Mouse (Mus musculus) intestine, embryonic 14.5 days (tissue): ENCODE results near the gene Phf23. TPM values are rescaled to one million over a fixed set of nuclear protein-coding genes. Genes with fewer than 3 reads are reported as not detected.
A peak's percentile ranks its signal among the peaks of the same experiment; 100 is the strongest.

Source experiments
- ATAC-seq: fragments of 200-750 bp; cut with Nextera tagmentation; replicated peaks from 2 replicates; pipeline ENCODE4 v1.8.0; 2017; ENCODE audit warnings: low read depth, moderate number of reproducible peaks, moderate TSS enrichment, moderate library complexity; ENCODE audit not compliant: low FRiP score, low TSS enrichment
- DNase-seq: peaks from one replicate; pipeline ENCODE4 v3.0.0-alpha.2; 2018; ENCODE audit warnings: low spot score
- H3K27ac ChIP-seq: fragments of 300-500 bp; sonication (generic); 2 replicates; pipeline ENCODE4 v1.5.1; 2014; ENCODE audit warnings: low read depth, mild to moderate bottlenecking, control low read depth
- H3K27me3 ChIP-seq: fragments of 300-500 bp; sonication (generic); replicated peaks from 2 replicates; pipeline ENCODE4 v1.6.1; 2014; ENCODE audit warnings: low read length, control low read depth; ENCODE audit not compliant: control insufficient read depth, insufficient read depth
- H3K36me3 ChIP-seq: fragments of 300-500 bp; sonication (generic); 2 replicates; pipeline ENCODE4 v1.6.1; 2014; ENCODE audit warnings: low read length, control low read depth; ENCODE audit not compliant: control insufficient read depth, insufficient read depth
- H3K4me1 ChIP-seq: fragments of 300-500 bp; sonication (generic); replicated peaks from 2 replicates; pipeline ENCODE4 v1.6.1; 2014; ENCODE audit warnings: low read length, control low read depth, mixed read lengths; ENCODE audit not compliant: control insufficient read depth, insufficient read depth
- H3K4me2 ChIP-seq: fragments of 300-500 bp; sonication (generic); 2 replicates; pipeline ENCODE4 v1.6.1; 2014; ENCODE audit warnings: low read length
- H3K4me3 ChIP-seq: fragments of 300-500 bp; sonication (generic); 2 replicates; pipeline ENCODE4 v1.5.1; 2014; ENCODE audit warnings: low read depth, low read length, control low read depth, mixed read lengths
- H3K9ac ChIP-seq: fragments of 300-500 bp; sonication (generic); 2 replicates; pipeline ENCODE4 v1.6.1; 2014; ENCODE audit warnings: mild to moderate bottlenecking, low read length
- H3K9me3 ChIP-seq: fragments of 300-500 bp; sonication (generic); 2 replicates; pipeline ENCODE4 v1.6.1; 2016; ENCODE audit warnings: low read length, control low read depth; ENCODE audit not compliant: control insufficient read depth
- WGBS: fragments of 180-500 bp; shearing (Covaris S2); extraction: QIAGEN DNeasy Blood & Tissue Kit; methylation state at CpG from one replicate; pipeline ENCODE4 v1.1.7; 2014; 5-methylcytosine and 5-hydroxymethylcytosine counted together
- microRNA counts: library from miRNA; unstranded; fragments of <30 nt; microRNA quantifications from one replicate; lab custom pipeline; 2016
- microRNA-seq: library from miRNA; unstranded; fragments of <30 nt; microRNA quantifications from one replicate; pipeline ENCODE4, GENCODE M21; 2016
- polyA plus RNA-seq: library from polyadenylated mRNA; unstranded; fragments of >200 nt; fragmentation: Nextera tagmentation; extraction: Ambion mirVana; gene quantifications from 2 replicates; pipeline ENCODE4 v1.2.1, GENCODE M21; 2014

The Phf23 gene
- polyA plus RNA-seq, 1 experiment from 2014 or later: 37.6 TPM

- H3K4me3 ChIP-seq: no peak overlapping the region
- no peak overlapping the region for H3K9ac ChIP-seq
- 0 out of 2 replicates have a peak, but pooled peaks cover 3% of the 10 kb centered on the region for H3K4me1 ChIP-seq
- no peak for ATAC-seq
- no peak overlapping the region for H3K27ac ChIP-seq
- 80% methylated on average over 7 of the region's 7 CpGs for WGBS
- no peaks in the 10 kb centered on the region for H3K27me3 ChIP-seq
- no peak for DNase-seq
- no peaks in the 10 kb centered on the region for H3K9me3 ChIP-seq
- peaks cover 51% of the 10 kb centered on the region for H3K36me3 ChIP-seq
- H3K4me2 ChIP-seq: no peak overlapping the region
These were observed 48.1 kb downstream of the Phf23 start for GRCm38 (mm10) chr11:70043665-70044064.

DNA sequence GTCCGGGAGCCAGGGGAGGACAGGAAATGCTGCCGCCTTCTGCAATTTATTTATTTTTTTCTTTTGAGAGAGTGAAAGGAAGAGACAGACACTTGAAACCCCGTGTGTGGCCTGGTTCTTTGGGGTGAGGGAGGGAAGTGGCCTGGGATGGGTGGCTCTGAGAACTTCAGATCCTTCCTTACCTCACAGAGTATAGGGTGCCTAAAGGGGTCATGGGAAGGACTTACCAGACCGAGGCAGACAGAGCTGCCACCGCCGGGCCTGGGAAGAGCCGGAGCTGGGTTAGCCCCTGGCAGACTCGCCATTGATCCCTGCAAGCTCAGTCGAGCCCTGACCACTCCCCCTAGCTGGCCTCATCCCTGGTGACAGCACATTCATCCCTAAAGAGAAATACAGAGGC is 49.9 kb downstream of the Phf23 start:
- Histone ChIP-seq H3K4me2 (no peak overlapping the region), H3K4me1 (0 out of 2 replicates have a peak, but pooled peaks cover 3% of the 10 kb centered on the region), H3K9ac (no peak overlapping the region), H3K9me3 (no peaks in the 10 kb centered on the region), H3K36me3 (peaks cover 38% of the 10 kb centered on the region), H3K27ac (no peak overlapping the region), H3K4me3 (no peak overlapping the region), H3K27me3 (no peaks in the 10 kb centered on the region)
- DNase-seq (no peak), ATAC-seq (no peak)
- 27% methylated on average over 9 of the region's 9 CpGs for WGBS

- DNase-seq (no peak), ATAC-seq (no peak)
- Histone ChIP-seq H3K4me2 (no peak overlapping the region), H3K4me1 (0 out of 2 replicates have a peak, but pooled peaks cover 8% of the 10 kb centered on the region), H3K4me3 (no peak overlapping the region), H3K9me3 (no peaks in the 10 kb centered on the region), H3K36me3 (0 out of 2 replicates have a peak, but pooled peaks cover 3% of the 10 kb centered on the region), H3K9ac (no peak overlapping the region), H3K27me3 (no peaks in the 10 kb centered on the region), H3K27ac (no peak overlapping the region)
- WGBS: 67% methylated on average over 6 of the region's 6 CpGs
These were observed 53.8 kb downstream of the Phf23 start for GRCm38 (mm10) chr11:70049366-70049765.

MicroRNAs encoded within 50 kb of the gene (microRNA counts, 519-probe panel; counts per million panel counts)
- not detected for microRNA mmu-miR-324-3p (lab: Ali Mortazavi, UCI)
- microRNA mmu-miR-324-5p (lab: Ali Mortazavi, UCI): 3,876 counts per million, percentile 56 among the panel's probes with 10 or more counts

Small RNA genes lying within 50 kb of the gene (microRNA-seq; reads per million reads assigned to microRNA genes)
- gene Gm44349: not detected
- gene Mir324: 4,524 reads per million, percentile 90 among the genes with 10 or more reads in this experiment

Other genes with a start within 250 kb of the Phf23 start
- gene Polr2a, start 237.1 kb upstream of the Phf23 start, polyA plus RNA-seq: 35.2 and 38.7 TPM in 2 replicates
- gene Slc35g3, start 233.8 kb upstream of the Phf23 start, polyA plus RNA-seq: not detected in 2 replicates
- gene Zbtb4, start 229.9 kb upstream of the Phf23 start, polyA plus RNA-seq: 2.8 and 3.3 TPM in 2 replicates
- 3.5 and 4.4 TPM in 2 replicates for gene Chrnb1, start 199.8 kb upstream of the Phf23 start, polyA plus RNA-seq
- 1.1 and 1.4 TPM in 2 replicates for gene Fgf11, start 193.9 kb upstream of the Phf23 start, polyA plus RNA-seq
- gene Tmem102, start 190.2 kb upstream of the Phf23 start, polyA plus RNA-seq: 16.1 and 22.9 TPM in 2 replicates
- gene Gm39566, start 180.5 kb upstream of the Phf23 start, polyA plus RNA-seq: not detected in 2 replicates
- not detected in 2 replicates for gene Spem2, start 177.3 kb upstream of the Phf23 start, polyA plus RNA-seq
- gene Spem1, start 173.6 kb upstream of the Phf23 start, polyA plus RNA-seq: 0.17 TPM in 1 of 2 replicates, not detected in the other
- 8.5 TPM in 2 replicates for gene Nlgn2, start 158.0 kb upstream of the Phf23 start, polyA plus RNA-seq
- gene Tmem256, start 157.3 kb upstream of the Phf23 start, polyA plus RNA-seq: 436 and 455 TPM in 2 replicates
- 92.1 and 94.4 TPM in 2 replicates for gene Plscr3, start 149.4 kb upstream of the Phf23 start, polyA plus RNA-seq
- gene Tnk1, start 137.0 kb upstream of the Phf23 start, polyA plus RNA-seq: 10.3 and 12.2 TPM in 2 replicates
- gene Tmem95, start 117.8 kb upstream of the Phf23 start, polyA plus RNA-seq: 0.38 TPM in 1 of 2 replicates, not detected in the other
- gene Kctd11, start 114.4 kb upstream of the Phf23 start, polyA plus RNA-seq: 3.5 and 4.4 TPM in 2 replicates
- gene Acap1, start 100.2 kb upstream of the Phf23 start, polyA plus RNA-seq: 8.1 and 9.3 TPM in 2 replicates
- gene 2810408A11Rik, start 94.8 kb upstream of the Phf23 start, polyA plus RNA-seq: 8.8 and 10.7 TPM in 2 replicates
- gene Neurl4, start 94.7 kb upstream of the Phf23 start, polyA plus RNA-seq: 13.3 and 14.5 TPM in 2 replicates
- 71.2 and 72.3 TPM in 2 replicates for gene Gps2, start 81.9 kb upstream of the Phf23 start, polyA plus RNA-seq
- gene Eif5a, start 73.8 kb upstream of the Phf23 start, polyA plus RNA-seq: 1,854 and 1,877 TPM in 2 replicates
- 4.6 and 4.8 TPM in 2 replicates for gene Ybx2, start 60.0 kb upstream of the Phf23 start, polyA plus RNA-seq
- gene Slc2a4, start 47.6 kb upstream of the Phf23 start, polyA plus RNA-seq: 25.8 and 32.2 TPM in 2 replicates
- 425 and 461 TPM in 2 replicates for gene Cldn7, start 31.0 kb upstream of the Phf23 start, polyA plus RNA-seq
- gene Ctdnep1, start 14.6 kb upstream of the Phf23 start, polyA plus RNA-seq: 28.6 and 29.3 TPM in 2 replicates
- 104 and 119 TPM in 2 replicates for gene Elp5, start 13.3 kb upstream of the Phf23 start, polyA plus RNA-seq
- gene Gabarap, start 4.6 kb upstream of the Phf23 start, polyA plus RNA-seq: 481 and 495 TPM in 2 replicates
- gene Dvl2, start 4.8 kb downstream of the Phf23 start, polyA plus RNA-seq: 32.0 and 32.6 TPM in 2 replicates
- gene Acadvl, start 19.6 kb downstream of the Phf23 start, polyA plus RNA-seq: 72.8 and 73.8 TPM in 2 replicates
- gene Dlg4, start 21.2 kb downstream of the Phf23 start, polyA plus RNA-seq: 7.7 and 8.6 TPM in 2 replicates
- 0.26 TPM in 1 of 2 replicates, not detected in the other for gene Asgr1, start 58.3 kb downstream of the Phf23 start, polyA plus RNA-seq
- gene Asgr2, start 96.9 kb downstream of the Phf23 start, polyA plus RNA-seq: 0.46 TPM in 1 of 2 replicates, not detected in the other
- gene Mgl2, start 134.6 kb downstream of the Phf23 start, polyA plus RNA-seq: 0.38 and 0.86 TPM in 2 replicates
- 0.97 and 1.2 TPM in 2 replicates for gene Clec10a, start 160.4 kb downstream of the Phf23 start, polyA plus RNA-seq
- gene Slc16a11, start 217.0 kb downstream of the Phf23 start, polyA plus RNA-seq: 1.2 and 1.7 TPM in 2 replicates
- 13.6 and 14.1 TPM in 2 replicates for gene Slc16a13, start 225.3 kb downstream of the Phf23 start, polyA plus RNA-seq
- gene Bcl6b, start 234.0 kb downstream of the Phf23 start, polyA plus RNA-seq: 11.7 and 12.2 TPM in 2 replicates
- gene 0610010K14Rik, start 242.1 kb downstream of the Phf23 start, polyA plus RNA-seq: 159 and 164 TPM in 2 replicates
- gene Gm21988, start 244.1 kb downstream of the Phf23 start, polyA plus RNA-seq: 9.0 and 9.5 TPM in 2 replicates
- 153 and 165 TPM in 2 replicates for gene Rnasek, start 244.1 kb downstream of the Phf23 start, polyA plus RNA-seq